ENCODE assay signal across 17 mouse cellular contexts in genomic region chr7:16003032-16003431, GRCm38 (mm10). TPM values are rescaled to one million over a fixed set of nuclear protein-coding genes. Genes with fewer than 3 reads are reported as not detected.
A peak's percentile ranks its signal among the peaks of the same experiment; 100 is the strongest.
DNase-seq lines count a peak whose midpoint lies in the region; ATAC-seq and TF ChIP-seq lines count a peak whose summit lies in the region.
"Had no signal": no experiment of that assay in that cellular context is flagged by ENCODE, and none has a peak within 500 bp of the region (broad histone marks: within the 10 kb centered on the region; RNA-seq: fewer than 3 reads in every experiment).

No protein-coding gene starts in this region.

- H3K36me3 ChIP-seq in intestine, embryonic 15.5 days = peaks cover 14% of the 10 kb centered on the region; the same call in 1 of the 2 replicates
- H3K36me3 ChIP-seq in intestine, postnatal 0 days (ENCODE audit: control insufficient read depth, insufficient read depth) = no peaks in the 10 kb centered on the region; the same call in 1 of the 2 replicates
- H3K36me3 ChIP-seq in liver, embryonic 14.5 days (replicated peaks; ENCODE audit: control insufficient read depth, insufficient read depth, low read depth) = 0 out of 2 replicates have a peak, but pooled peaks cover 2% of the 10 kb centered on the region
- no peaks in the 10 kb centered on the region for H3K36me3 ChIP-seq in hindbrain, postnatal 0 days (ENCODE audit: insufficient read depth, low read length)
- H3K36me3 ChIP-seq: forebrain, embryonic 15.5 days had no signal

- H3K4me2 ChIP-seq in intestine, embryonic 15.5 days (replicated peaks) = no peak overlapping the region
- no peak overlapping the region for H3K4me2 ChIP-seq in intestine, postnatal 0 days (replicated peaks; ENCODE audit: low read depth)
- no peak overlapping the region for H3K4me2 ChIP-seq in liver, embryonic 14.5 days (ENCODE audit: low read depth)
- H3K4me2 ChIP-seq in hindbrain, postnatal 0 days (ENCODE audit: low read depth, low read length) = no peak overlapping the region
- H3K4me2 ChIP-seq: forebrain, embryonic 15.5 days; hindbrain, embryonic 14.5 days had no signal

- H3K27ac ChIP-seq in intestine, embryonic 15.5 days = no peak overlapping the region
- no peak overlapping the region for H3K27ac ChIP-seq in intestine, postnatal 0 days (ENCODE audit: low read depth, low read length)
- no peak overlapping the region for H3K27ac ChIP-seq in liver, embryonic 14.5 days
- no peak overlapping the region for H3K27ac ChIP-seq in hindbrain, postnatal 0 days
- H3K27ac ChIP-seq: forebrain, embryonic 15.5 days; hindbrain, embryonic 14.5 days had no signal

- no peak overlapping the region for H3K4me3 ChIP-seq in intestine, embryonic 15.5 days (replicated peaks)
- no peak overlapping the region for H3K4me3 ChIP-seq in intestine, postnatal 0 days (ENCODE audit: low read depth, low read length)
- H3K4me3 ChIP-seq in liver, embryonic 14.5 days (ENCODE audit: insufficient read depth in 1 of 2, low read depth in 2 of 2, low read length in 2 of 2) = no peak overlapping the region
- H3K4me3 ChIP-seq in hindbrain, postnatal 0 days (ENCODE audit: low read length) = no peak overlapping the region
- H3K4me3 ChIP-seq: forebrain, embryonic 15.5 days had no signal

- no peaks in the 10 kb centered on the region for H3K9me3 ChIP-seq in intestine, embryonic 15.5 days
- no peaks in the 10 kb centered on the region for H3K9me3 ChIP-seq in intestine, postnatal 0 days (ENCODE audit: control insufficient read depth)
- H3K9me3 ChIP-seq in liver, embryonic 14.5 days (ENCODE audit: control insufficient read depth, low read length) = no peaks in the 10 kb centered on the region
- no peaks in the 10 kb centered on the region for H3K9me3 ChIP-seq in hindbrain, postnatal 0 days (ENCODE audit: low read length)
- H3K9me3 ChIP-seq: forebrain, embryonic 15.5 days had no signal

- no peak for TF ChIP-seq CTCF in intestine, postnatal 0 days (IDR thresholded peaks at IDR 0.05; ENCODE audit: low read depth)
- TF ChIP-seq CTCF in liver, embryonic 14.5 days (IDR thresholded peaks at IDR 0.05; ENCODE audit: low read depth) = no peak
- no peak for TF ChIP-seq CTCF in hindbrain, postnatal 0 days (IDR thresholded peaks at IDR 0.05; ENCODE audit: low read depth)

- H3K4me1 ChIP-seq in intestine, embryonic 15.5 days (replicated peaks) = no peaks in the 10 kb centered on the region
- no peaks in the 10 kb centered on the region for H3K4me1 ChIP-seq in intestine, postnatal 0 days (replicated peaks; ENCODE audit: control insufficient read depth, insufficient read depth, low read length)
- H3K4me1 ChIP-seq in liver, embryonic 14.5 days (replicated peaks; ENCODE audit: control insufficient read depth in 2 of 2, insufficient read depth in 2 of 2, low read length in 1 of 2) = peaks cover 5 to 14% of the 10 kb centered on the region in 2 experiments
- H3K4me1 ChIP-seq in hindbrain, postnatal 0 days (ENCODE audit: insufficient read depth, low read length) = no peaks in the 10 kb centered on the region; the same call in 1 of the 2 replicates

- TF ChIP-seq EP300 in liver, embryonic 14.5 days (IDR thresholded peaks at IDR 0.05; ENCODE audit: low read depth) = no peak

- no peak overlapping the region for H3K9ac ChIP-seq in intestine, embryonic 15.5 days
- H3K9ac ChIP-seq in intestine, postnatal 0 days (ENCODE audit: low read depth, low read length) = no peak overlapping the region
- no peak overlapping the region for H3K9ac ChIP-seq in liver, embryonic 14.5 days (replicated peaks)
- H3K9ac ChIP-seq in hindbrain, postnatal 0 days (replicated peaks; ENCODE audit: low read length) = no peak overlapping the region
- H3K9ac ChIP-seq: forebrain, embryonic 15.5 days; hindbrain, embryonic 14.5 days had no signal

- WGBS in intestine, embryonic 15.5 days = 72% methylated on average over 4 of the region's 4 CpGs
- 58% methylated on average over 4 of the region's 4 CpGs for WGBS in intestine, postnatal 0 days
- 30% methylated on average over 4 of the region's 4 CpGs for WGBS in liver, embryonic 14.5 days (ENCODE audit: insufficient replicate concordance)
- whole genome bisulfite sequencing in hindbrain, postnatal 0 days = 78% methylated on average over 4 of the region's 4 CpGs

- H3K27me3 ChIP-seq in intestine, embryonic 15.5 days (replicated peaks) = no peaks in the 10 kb centered on the region
- H3K27me3 ChIP-seq in intestine, postnatal 0 days (replicated peaks; ENCODE audit: control insufficient read depth, insufficient read depth, low read length) = no peaks in the 10 kb centered on the region
- H3K27me3 ChIP-seq in liver, embryonic 14.5 days (ENCODE audit: control insufficient read depth, insufficient read depth, low read length) = no peaks in the 10 kb centered on the region
- H3K27me3 ChIP-seq in hindbrain, postnatal 0 days (ENCODE audit: insufficient read depth, low read length) = no peaks in the 10 kb centered on the region
- H3K27me3 ChIP-seq: forebrain, embryonic 15.5 days had no signal

- DNase-seq in CD4-positive helper T cell, adult 2 months (ENCODE audit: low read depth, low spot score) = peak; percentile 45
- DNase-seq in brain, adult 2 months (ENCODE audit: low read depth, low spot score) = peak; percentile 44
- peak; percentile 5 to 22 (median 20) for DNase-seq in liver, embryonic 14.5 days (ENCODE audit: low read depth in 3 of 3, low spot score in 3 of 3)
- no peak for DNase-seq in hindbrain, postnatal 0 days (ENCODE audit: low spot score)
- DNase-seq: adrenal gland, adult 8-10 months; cerebellum, adult 11 months; cerebellum, postnatal 36 days; kidney, adult 9 months; midbrain, embryonic 14.5 days; right cerebral cortex, adult 18-20 months had no signal

- ATAC-seq in intestine, embryonic 15.5 days = peak; percentile 44; the same call in 1 of the 2 replicates
- ATAC-seq in intestine, postnatal 0 days = no peak
- ATAC-seq in liver, embryonic 14.5 days (ENCODE audit: insufficient read depth) = 0 out of 2 replicates have a peak, but pooled peaks have one; percentile 28
- ATAC-seq in activated CD4-positive, CD25-positive, alpha-beta regulatory T cell, adult 4 months = no peak
- ATAC-seq in hindbrain, postnatal 0 days = no peak

RNA-seq across cellular contexts. Expression of gene Ehd2, which starts 35.7 kb away (rescaled TPM):
- polyA plus RNA-seq in intestine, embryonic 15.5 days (2015; fragmentation: Nextera tagmentation; extraction: Ambion mirVana) = 42.3 and 50.9 TPM in 2 replicates
- polyA plus RNA-seq in intestine, postnatal 0 days (2015; fragmentation: Nextera tagmentation; extraction: Ambion mirVana) = 29.3 and 30.9 TPM in 2 replicates
- 2.5 and 2.7 TPM in 2 replicates for polyA plus RNA-seq in liver, embryonic 14.5 days (2012; rRNA removed)
- 3.0 and 3.2 TPM in 2 replicates for polyA plus RNA-seq in liver, embryonic 14.5 days (2014; fragmentation: Nextera tagmentation; extraction: Ambion mirVana)
- under 1 TPM; 0.07 to 0.11 TPM for polyA plus RNA-seq in activated CD4-positive, CD25-positive, alpha-beta regulatory T cell, adult 4 months (2017; shearing (Covaris generic))
- 5.0 and 9.5 TPM in 2 replicates for total RNA-seq in hindbrain, postnatal 0 days (2014; rRNA removed)
- polyA plus RNA-seq in hindbrain, postnatal 0 days (2015; fragmentation: Nextera tagmentation; extraction: Ambion mirVana) = 4.4 and 5.3 TPM in 2 replicates

RNA-seq across cellular contexts. Expression of gene Bicra, which starts 44.7 kb away (rescaled TPM):
- polyA plus RNA-seq in intestine, embryonic 15.5 days (2015; fragmentation: Nextera tagmentation; extraction: Ambion mirVana) = 4.9 and 5.4 TPM in 2 replicates
- 1.6 and 1.7 TPM in 2 replicates for polyA plus RNA-seq in intestine, postnatal 0 days (2015; fragmentation: Nextera tagmentation; extraction: Ambion mirVana)
- polyA plus RNA-seq in liver, embryonic 14.5 days (2012; rRNA removed) = 1.8 and 2.2 TPM in 2 replicates
- polyA plus RNA-seq in liver, embryonic 14.5 days (2014; fragmentation: Nextera tagmentation; extraction: Ambion mirVana) = 0.83 and 1.5 TPM in 2 replicates
- 1 to 10 TPM; 3.7 TPM for polyA plus RNA-seq in activated CD4-positive, CD25-positive, alpha-beta regulatory T cell, adult 4 months (2017; shearing (Covaris generic))
- 6.2 and 8.5 TPM in 2 replicates for total RNA-seq in hindbrain, postnatal 0 days (2014; rRNA removed)
- polyA plus RNA-seq in hindbrain, postnatal 0 days (2015; fragmentation: Nextera tagmentation; extraction: Ambion mirVana) = 3.4 and 3.8 TPM in 2 replicates

RNA-seq across cellular contexts. Expression of gene Nop53, which starts 57.2 kb away (rescaled TPM):
- polyA plus RNA-seq in intestine, embryonic 15.5 days (2015; fragmentation: Nextera tagmentation; extraction: Ambion mirVana) = 161 and 174 TPM in 2 replicates
- 109 and 115 TPM in 2 replicates for polyA plus RNA-seq in intestine, postnatal 0 days (2015; fragmentation: Nextera tagmentation; extraction: Ambion mirVana)
- polyA plus RNA-seq in liver, embryonic 14.5 days (2012; rRNA removed) = 32.1 and 56.9 TPM in 2 replicates
- polyA plus RNA-seq in liver, embryonic 14.5 days (2014; fragmentation: Nextera tagmentation; extraction: Ambion mirVana) = 75.9 and 96.8 TPM in 2 replicates
- 100 to 1,000 TPM; 334 to 398 TPM for polyA plus RNA-seq in activated CD4-positive, CD25-positive, alpha-beta regulatory T cell, adult 4 months (2017; shearing (Covaris generic))
- 76.5 and 82.1 TPM in 2 replicates for total RNA-seq in hindbrain, postnatal 0 days (2014; rRNA removed)
- 124 and 127 TPM in 2 replicates for polyA plus RNA-seq in hindbrain, postnatal 0 days (2015; fragmentation: Nextera tagmentation; extraction: Ambion mirVana)

RNA-seq across cellular contexts. Expression of gene Zfp541, which starts 58.6 kb away (rescaled TPM):
- polyA plus RNA-seq in intestine, embryonic 15.5 days (2015; fragmentation: Nextera tagmentation; extraction: Ambion mirVana) = 0.03 and 0.06 TPM in 2 replicates
- 0.14 TPM in 1 of 2 replicates, not detected in the other for polyA plus RNA-seq in intestine, postnatal 0 days (2015; fragmentation: Nextera tagmentation; extraction: Ambion mirVana)
- 0.02 TPM in 1 of 2 replicates, not detected in the other for polyA plus RNA-seq in liver, embryonic 14.5 days (2012; rRNA removed)
- polyA plus RNA-seq in liver, embryonic 14.5 days (2014; fragmentation: Nextera tagmentation; extraction: Ambion mirVana) = not detected in 2 replicates
- under 1 TPM in 1 of 2 experiments, not detected in 1; 0.11 TPM for polyA plus RNA-seq in activated CD4-positive, CD25-positive, alpha-beta regulatory T cell, adult 4 months (2017; shearing (Covaris generic))
- total RNA-seq in hindbrain, postnatal 0 days (2014; rRNA removed) = 0.31 and 0.72 TPM in 2 replicates
- 0.15 and 0.24 TPM in 2 replicates for polyA plus RNA-seq in hindbrain, postnatal 0 days (2015; fragmentation: Nextera tagmentation; extraction: Ambion mirVana)
- total RNA-seq: gastrocnemius, adult 18-20 months had no signal
- polyA plus RNA-seq: forebrain, embryonic 15.5 days; heart, embryonic 14.5 days had no signal

Comparison
In these comparisons a context has a peak if more than half of its experiments do, and no peak if none do; other contexts are left out.
1. ATAC-seq: peak in intestine, embryonic 15.5 days (single experiment) and liver, embryonic 14.5 days (single experiment); none in intestine, postnatal 0 days (single experiment), activated CD4-positive, CD25-positive, alpha-beta regulatory T cell, adult 4 months (single experiment) and hindbrain, postnatal 0 days (single experiment).